Mouse (Mus musculus): ENCODE measurements at regions not wholly inside any gene's neighbourhood (a gene's known extent, or its start where the extent isn't known, plus 50 kb on each side); places are given as distances from the start of the nearest gene placed in this dataset.
A peak's percentile ranks its signal among the peaks of the same experiment; 100 is the strongest.

GRCm38 (mm10) chr11:19796950-19797670 lies 127.1 kb upstream of the Spred2 start:
- DNase-seq (ENCODE audit: low spot score), result no peak
- H3K4me1 ChIP-seq, result no peaks in the 10 kb centered on the region
- no peaks in the 10 kb centered on the region for H3K9me3 ChIP-seq (replicated peaks)
- no peaks in the 10 kb centered on the region for H3K36me3 ChIP-seq
- H3K27ac ChIP-seq (replicated peaks), result no peak overlapping the region
- no peaks in the 10 kb centered on the region for H3K27me3 ChIP-seq (ENCODE audit: low read depth, poor library complexity, severe bottlenecking)
- 90% methylated on average over 4 of the region's 4 CpGs for WGBS
- no peak overlapping the region for H3K4me3 ChIP-seq

- Histone ChIP-seq H3K4me1 (peaks cover 25% of the 10 kb centered on the region), H3K27ac (replicated peaks) (no peak overlapping the region), H3K36me3 (no peaks in the 10 kb centered on the region), H3K4me3 (no peak overlapping the region), H3K27me3 (ENCODE audit: low read depth, poor library complexity, severe bottlenecking) (no peaks in the 10 kb centered on the region), H3K9me3 (replicated peaks) (peaks cover 6% of the 10 kb centered on the region)
- 91% methylated on average over 7 of the region's 7 CpGs for WGBS
- DNase-seq (ENCODE audit: low spot score), result no peak
Measured at GRCm38 (mm10) chr11:19809359-19809758, 114.8 kb upstream of the Spred2 start.

GRCm38 (mm10) chr11:19811271-19811991 lies 112.7 kb upstream of the Spred2 start:
- H3K27me3 ChIP-seq (ENCODE audit: low read depth, poor library complexity, severe bottlenecking), result no peaks in the 10 kb centered on the region
- peak overlapping the region; percentile 27; the same call in 1 of the 2 replicates for H3K4me3 ChIP-seq
- DNase-seq (ENCODE audit: low spot score), result no peak
- peak overlapping the region; percentile 59; the same call in 1 of the 2 replicates for H3K27ac ChIP-seq (replicated peaks)
- H3K36me3 ChIP-seq, result no peaks in the 10 kb centered on the region
- peaks cover 6% of the 10 kb centered on the region for H3K9me3 ChIP-seq (replicated peaks)
- peaks cover 25% of the 10 kb centered on the region for H3K4me1 ChIP-seq
- WGBS, result 15% methylated on average over 12 of the region's 12 CpGs

- H3K27me3 ChIP-seq (ENCODE audit: low read depth, poor library complexity, severe bottlenecking), result no peaks in the 10 kb centered on the region
- peaks cover 25% of the 10 kb centered on the region for H3K4me1 ChIP-seq
- peak overlapping the region; percentile 27; the same call in 1 of the 2 replicates for H3K4me3 ChIP-seq
- WGBS, result 8% methylated on average over 10 of the region's 10 CpGs
- H3K9me3 ChIP-seq (replicated peaks), result peaks cover 6% of the 10 kb centered on the region
- H3K27ac ChIP-seq (replicated peaks), result peak overlapping the region; percentile 59; the same call in 1 of the 2 replicates
- no peak for DNase-seq (ENCODE audit: low spot score)
- no peaks in the 10 kb centered on the region for H3K36me3 ChIP-seq
Measured at GRCm38 (mm10) chr11:19811992-19812690, 112.0 kb upstream of the Spred2 start.

- Histone ChIP-seq H3K9me3 (replicated peaks) (peaks cover 6% of the 10 kb centered on the region), H3K36me3 (no peaks in the 10 kb centered on the region), H3K27me3 (ENCODE audit: low read depth, poor library complexity, severe bottlenecking) (no peaks in the 10 kb centered on the region), H3K4me1 (peaks cover 25% of the 10 kb centered on the region), H3K4me3 (no peak overlapping the region), H3K27ac (replicated peaks) (no peak overlapping the region)
- WGBS, result 64% methylated on average over 7 of the region's 7 CpGs
- no peak for DNase-seq (ENCODE audit: low spot score)
Measured at GRCm38 (mm10) chr11:19813549-19813948, 110.6 kb upstream of the Spred2 start.

GRCm38 (mm10) chr11:19822991-19823390 lies 101.2 kb upstream of the Spred2 start:
- WGBS, result 80% methylated on average over 5 of the region's 5 CpGs
- H3K27ac ChIP-seq (replicated peaks), result no peak overlapping the region
- H3K4me3 ChIP-seq, result no peak overlapping the region
- no peaks in the 10 kb centered on the region for H3K9me3 ChIP-seq (replicated peaks)
- no peaks in the 10 kb centered on the region for H3K36me3 ChIP-seq
- H3K27me3 ChIP-seq (ENCODE audit: low read depth, poor library complexity, severe bottlenecking), result no peaks in the 10 kb centered on the region
- peaks cover 5% of the 10 kb centered on the region; the same call in 1 of the 2 replicates for H3K4me1 ChIP-seq
- DNase-seq (ENCODE audit: low spot score), result no peak

GRCm38 (mm10) chr11:19823461-19823895 lies 100.7 kb upstream of the Spred2 start:
- peak; percentile 71 for DNase-seq (ENCODE audit: low spot score)
- no peaks in the 10 kb centered on the region for H3K27me3 ChIP-seq (ENCODE audit: low read depth, poor library complexity, severe bottlenecking)
- WGBS, result 0% methylated on average over 3 of the region's 3 CpGs
- no peak overlapping the region for H3K4me3 ChIP-seq
- no peaks in the 10 kb centered on the region for H3K36me3 ChIP-seq
- H3K4me1 ChIP-seq, result peaks cover 5% of the 10 kb centered on the region
- no peak overlapping the region for H3K27ac ChIP-seq (replicated peaks)
- no peaks in the 10 kb centered on the region for H3K9me3 ChIP-seq (replicated peaks)

GRCm38 (mm10) chr11:19826481-19827185 lies 97.5 kb upstream of the Spred2 start:
- peaks cover 15% of the 10 kb centered on the region for H3K27me3 ChIP-seq (ENCODE audit: low read depth, poor library complexity, severe bottlenecking)
- H3K27ac ChIP-seq (replicated peaks), result no peak overlapping the region
- no peaks in the 10 kb centered on the region for H3K9me3 ChIP-seq (replicated peaks)
- H3K36me3 ChIP-seq, result no peaks in the 10 kb centered on the region
- H3K4me1 ChIP-seq, result peaks cover 16% of the 10 kb centered on the region
- WGBS, result 93% methylated on average over 13 of the region's 13 CpGs
- no peak overlapping the region for H3K4me3 ChIP-seq
- DNase-seq (ENCODE audit: low spot score), result no peak

- Histone ChIP-seq H3K9me3 (replicated peaks) (no peaks in the 10 kb centered on the region), H3K4me1 (peaks cover 16% of the 10 kb centered on the region), H3K27ac (replicated peaks) (no peak overlapping the region), H3K4me3 (no peak overlapping the region), H3K27me3 (ENCODE audit: low read depth, poor library complexity, severe bottlenecking) (peaks cover 15% of the 10 kb centered on the region), H3K36me3 (no peaks in the 10 kb centered on the region)
- DNase-seq (ENCODE audit: low spot score), result no peak
- 89% methylated on average over 11 of the region's 11 CpGs for WGBS
Measured at GRCm38 (mm10) chr11:19827996-19828395, 96.2 kb upstream of the Spred2 start.

GRCm38 (mm10) chr11:19828959-19829401 lies 95.2 kb upstream of the Spred2 start:
- no peak for DNase-seq (ENCODE audit: low spot score)
- WGBS, result 59% methylated on average over 8 of the region's 8 CpGs

GRCm38 (mm10) chr11:19829564-19830279 lies 94.5 kb upstream of the Spred2 start:
- peaks cover 15% of the 10 kb centered on the region for H3K27me3 ChIP-seq (ENCODE audit: low read depth, poor library complexity, severe bottlenecking)
- 23% methylated on average over 9 of the region's 9 CpGs for WGBS

More at GRCm38 (mm10) chr11:19828959-19829401, 95.2 kb upstream of the Spred2 start:
- H3K4me3 ChIP-seq, result no peak overlapping the region
- peaks cover 16% of the 10 kb centered on the region for H3K4me1 ChIP-seq
- 0 out of 2 replicates have a peak overlapping the region, but pooled peaks have one; percentile 39 for H3K27ac ChIP-seq (replicated peaks)
- H3K27me3 ChIP-seq (ENCODE audit: low read depth, poor library complexity, severe bottlenecking), result peaks cover 15% of the 10 kb centered on the region
- no peaks in the 10 kb centered on the region for H3K36me3 ChIP-seq
- H3K9me3 ChIP-seq (replicated peaks), result no peaks in the 10 kb centered on the region

More at GRCm38 (mm10) chr11:19829564-19830279, 94.5 kb upstream of the Spred2 start:
- Histone ChIP-seq H3K9me3 (replicated peaks) (no peaks in the 10 kb centered on the region), H3K36me3 (no peaks in the 10 kb centered on the region), H3K4me3 (no peak overlapping the region), H3K4me1 (peaks cover 20% of the 10 kb centered on the region), H3K27ac (replicated peaks) (0 out of 2 replicates have a peak overlapping the region, but pooled peaks have one; percentile 39)
- DNase-seq (ENCODE audit: low spot score), result no peak

Data from midbrain, embryonic 10.5 days (tissue).